Mouse (Mus musculus) forebrain, postnatal 0 days (tissue): ENCODE results near the gene Washc1. TPM values are rescaled to one million over a fixed set of nuclear protein-coding genes. Genes with fewer than 3 reads are reported as not detected.
A peak's percentile ranks its signal among the peaks of the same experiment; 100 is the strongest.
"Not testable (repeated sequence)": the region's sequence is repeated elsewhere in the genome, so short reads cannot be mapped to it uniquely, and the experiment has no call there.

Source experiments
- ATAC-seq: fragments of 200-750 bp; cut with Nextera tagmentation; 2 replicates; pipeline ENCODE4 v1.8.0; 2017; ENCODE audit warnings: mild to moderate bottlenecking, moderate library complexity
- DNase-seq: peaks from one replicate; pipeline ENCODE4 v3.0.0-alpha.2; 2015
- H3K27ac ChIP-seq: fragments of 300-500 bp; sonication (generic); 2 replicates; pipeline ENCODE4 v1.5.1; 2014; ENCODE audit warnings: low read depth, mild to moderate bottlenecking, antibody characterized with exemption, low read length, moderate library complexity, mixed read lengths
- H3K27me3 ChIP-seq: fragments of 300-500 bp; sonication (generic); 2 replicates; pipeline ENCODE4 v1.6.1; 2014; ENCODE audit warnings: mild to moderate bottlenecking, low read length, mixed read lengths; ENCODE audit not compliant: insufficient read depth
- H3K36me3 ChIP-seq: fragments of 300-500 bp; sonication (generic); 2 replicates; pipeline ENCODE4 v1.6.1; 2014; ENCODE audit warnings: mild to moderate bottlenecking, moderate library complexity; ENCODE audit not compliant: insufficient read depth
- H3K4me1 ChIP-seq: fragments of 300-500 bp; sonication (generic); 2 replicates; pipeline ENCODE4 v1.6.1; 2014; ENCODE audit warnings: antibody characterized with exemption; ENCODE audit not compliant: insufficient read depth
- H3K4me2 ChIP-seq: fragments of 300-500 bp; sonication (generic); 2 replicates; pipeline ENCODE4 v1.6.1; 2014; ENCODE audit warnings: low read depth, mild to moderate bottlenecking, moderate library complexity
- H3K4me3 ChIP-seq: fragments of 300-500 bp; sonication (generic); 2 replicates; pipeline ENCODE4 v1.5.1; 2014; ENCODE audit warnings: low read depth, low read length, mixed read lengths
- H3K9ac ChIP-seq: fragments of 300-500 bp; sonication (generic); 2 replicates; pipeline ENCODE4 v1.6.1; 2014; ENCODE audit warnings: mild to moderate bottlenecking
- H3K9me3 ChIP-seq: fragments of 300-500 bp; sonication (generic); 2 replicates; pipeline ENCODE4 v1.6.1; 2016; ENCODE audit warnings: low read length
- CTCF ChIP-seq: sonication (generic); IDR thresholded peaks from 2 replicates; pipeline ENCODE4 v1.5.1; 2016; ENCODE audit warnings: antibody characterized with exemption, control low read depth, low read depth
- WGBS: fragments of 180-500 bp; shearing (Covaris S2); extraction: QIAGEN DNeasy Blood & Tissue Kit; methylation state at CpG from one replicate; pipeline ENCODE4 v1.1.7; 2014; 5-methylcytosine and 5-hydroxymethylcytosine counted together
- polyA plus RNA-seq: library from polyadenylated mRNA; unstranded; fragments of >200 nt; fragmentation: Nextera tagmentation; extraction: Ambion mirVana; gene quantifications from 2 replicates; pipeline ENCODE4 v1.2.1, GENCODE M21; 2015
- total RNA-seq: library from RNA; depleted of rRNA; stranded (reverse); fragments of >200 nt; gene quantifications from 2 replicates; pipeline ENCODE4 v1.2.3, GENCODE M21; 2014; rRNA removed

Washc1 gene
- total and polyA plus RNA-seq, 2 experiments from 2014 or later = 42.0 to 54.6 TPM

- Histone ChIP-seq H3K9me3 (no peaks in the 10 kb centered on the region), H3K4me1 (no peaks in the 10 kb centered on the region), H3K27ac (no peak overlapping the region), H3K27me3 (no peaks in the 10 kb centered on the region), H3K4me3 (no peak overlapping the region), H3K4me2 (no peak overlapping the region), H3K9ac (no peak overlapping the region), H3K36me3 (peaks cover 18% of the 10 kb centered on the region)
- WGBS = 86% methylated on average over 9 of the region's 9 CpGs
- TF ChIP-seq CTCF = no peak
- no peak for DNase-seq
- ATAC-seq = no peak
Observed at GRCm38 (mm10) chr17:66130371-66130770, 19.0 kb downstream of the Washc1 start.

GRCm38 (mm10) chr17:66131212-66131611, 19.9 kb downstream of the Washc1 start:
- no peak for DNase-seq

GRCm38 (mm10) chr17:66152706-66153662, 41.6 kb downstream of the Washc1 start:
- H3K9me3 ChIP-seq, H3K4me3 ChIP-seq, H3K9ac ChIP-seq, H3K4me1 ChIP-seq, H3K36me3 ChIP-seq, H3K4me2 ChIP-seq, DNase-seq, H3K27me3 ChIP-seq, H3K27ac ChIP-seq: not testable (repeated sequence)
- WGBS = 83% methylated on average over 5 of the region's 8 CpGs
- peak; percentile 93 for ATAC-seq
- peak; percentile 28; the same call in 1 of the 2 replicates for TF ChIP-seq CTCF

More at GRCm38 (mm10) chr17:66131212-66131611, 19.9 kb downstream of the Washc1 start:
- Histone ChIP-seq H3K27ac (no peak overlapping the region), H3K4me1 (no peaks in the 10 kb centered on the region), H3K36me3 (peaks cover 18% of the 10 kb centered on the region), H3K4me3 (no peak overlapping the region), H3K9me3 (no peaks in the 10 kb centered on the region), H3K27me3 (no peaks in the 10 kb centered on the region), H3K9ac (no peak overlapping the region), H3K4me2 (no peak overlapping the region)
- 0 out of 2 replicates have a peak, but pooled peaks have one; percentile 25 for TF ChIP-seq CTCF
- no peak for ATAC-seq
- over 99% methylated on average over 4 of the region's 4 CpGs for WGBS

- H3K9me3 ChIP-seq, ATAC-seq, H3K9ac ChIP-seq, H3K36me3 ChIP-seq, H3K27ac ChIP-seq, H3K4me3 ChIP-seq, H3K4me1 ChIP-seq, H3K27me3 ChIP-seq, DNase-seq, H3K4me2 ChIP-seq: not testable (repeated sequence)
- 92% methylated on average over 4 of the region's 4 CpGs for WGBS
Observed at GRCm38 (mm10) chr17:66153735-66154423, 42.5 kb downstream of the Washc1 start.

GRCm38 (mm10) chr17:66154876-66155275, 43.5 kb downstream of the Washc1 start:
- H3K27me3 ChIP-seq = no peaks in the 10 kb centered on the region
- H3K4me2 ChIP-seq = no peak overlapping the region
- H3K4me3 ChIP-seq = no peak overlapping the region
- ATAC-seq (no peak), DNase-seq (no peak)
- 80% methylated on average over 2 of the region's 2 CpGs for WGBS
- no peaks in the 10 kb centered on the region for H3K4me1 ChIP-seq
- no peak overlapping the region for H3K27ac ChIP-seq
- no peak overlapping the region for H3K9ac ChIP-seq
- no peaks in the 10 kb centered on the region for H3K9me3 ChIP-seq
- no peak for TF ChIP-seq CTCF
- no peaks in the 10 kb centered on the region for H3K36me3 ChIP-seq

- DNase-seq (no peak), ATAC-seq (no peak)
- Histone ChIP-seq H3K27me3 (no peaks in the 10 kb centered on the region), H3K36me3 (no peaks in the 10 kb centered on the region), H3K4me2 (no peak overlapping the region), H3K4me1 (no peaks in the 10 kb centered on the region), H3K9ac (no peak overlapping the region), H3K4me3 (no peak overlapping the region), H3K27ac (no peak overlapping the region), H3K9me3 (no peaks in the 10 kb centered on the region)
- no peak for TF ChIP-seq CTCF
- WGBS = 94% methylated on average over 5 of the region's 5 CpGs
Observed at GRCm38 (mm10) chr17:66158271-66158670, 46.9 kb downstream of the Washc1 start.

- H3K9me3 ChIP-seq, H3K36me3 ChIP-seq, H3K4me3 ChIP-seq, H3K27me3 ChIP-seq, ATAC-seq, DNase-seq, H3K4me1 ChIP-seq, H3K9ac ChIP-seq, H3K4me2 ChIP-seq, H3K27ac ChIP-seq: not testable (repeated sequence)
- whole genome bisulfite sequencing = 96% methylated on average over 5 of the region's 5 CpGs
Observed at GRCm38 (mm10) chr17:66167141-66167540, 55.8 kb downstream of the Washc1 start.

Other genes with a start within 250 kb of the Washc1 start
- 39.9 and 40.7 TPM in 2 replicates for gene Ralbp1, start 225.7 kb upstream of the Washc1 start, total RNA-seq
- gene Ralbp1, start 225.7 kb upstream of the Washc1 start, polyA plus RNA-seq = 34.4 and 47.7 TPM in 2 replicates
- 42.1 and 50.2 TPM in 2 replicates for gene Twsg1, start 160.3 kb upstream of the Washc1 start, total RNA-seq
- 38.1 and 46.1 TPM in 2 replicates for gene Twsg1, start 160.3 kb upstream of the Washc1 start, polyA plus RNA-seq
- 74.7 and 80.1 TPM in 2 replicates for gene Ankrd12, start 34.5 kb upstream of the Washc1 start, total RNA-seq
- 147 and 207 TPM in 2 replicates for gene Ankrd12, start 34.5 kb upstream of the Washc1 start, polyA plus RNA-seq
- gene Ndufv2, start 10.0 kb upstream of the Washc1 start, total RNA-seq = 143 and 190 TPM in 2 replicates
- gene Ndufv2, start 10.0 kb upstream of the Washc1 start, polyA plus RNA-seq = 432 and 524 TPM in 2 replicates
- 5.6 and 5.7 TPM in 2 replicates for gene Ddx11, start 12.0 kb downstream of the Washc1 start, total RNA-seq
- gene Ddx11, start 12.0 kb downstream of the Washc1 start, polyA plus RNA-seq = 1.4 and 2.3 TPM in 2 replicates